Mouse (Mus musculus): Measurements from ENCODE around the gene Sez6l. TPM values are rescaled to one million over a fixed set of nuclear protein-coding genes. Genes with fewer than 3 reads are reported as not detected.

The Sez6l gene
- polyA plus RNA-seq, 1 experiment = 114 TPM

DNA sequence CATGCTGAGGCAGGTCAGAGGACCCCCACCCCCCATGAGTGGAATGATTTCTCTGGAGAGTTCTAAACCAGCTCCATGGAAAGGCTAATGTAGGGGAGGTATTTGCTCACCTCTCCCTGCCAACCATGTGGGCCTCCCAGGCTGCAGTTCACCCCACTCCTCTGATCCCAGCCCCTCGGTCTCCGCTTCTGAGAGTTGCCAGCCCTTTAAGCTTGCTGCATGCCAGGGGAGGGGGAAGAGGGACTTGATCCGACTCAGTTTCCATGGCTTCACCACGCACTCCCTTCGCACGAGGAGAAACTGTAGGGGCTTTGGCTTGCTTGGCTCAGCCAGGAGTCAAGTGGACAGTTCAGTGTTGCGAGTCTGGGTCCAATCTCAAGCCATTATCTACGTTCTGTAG is 45.9 kb downstream of the Sez6l start:
- TF ChIP-seq POLR2A (IDR thresholded peaks at IDR 0.05; ENCODE audit: borderline replicate concordance, extremely low read depth, insufficient read depth, insufficient read length, poor library complexity, severe bottlenecking) = no peak
- no peak for TF ChIP-seq CTCF (IDR thresholded peaks at IDR 0.05; ENCODE audit: borderline replicate concordance, extremely low read depth, insufficient read depth, insufficient read length)
- peak; percentile 66 for DNase-seq (ENCODE audit: low read depth)

DNA sequence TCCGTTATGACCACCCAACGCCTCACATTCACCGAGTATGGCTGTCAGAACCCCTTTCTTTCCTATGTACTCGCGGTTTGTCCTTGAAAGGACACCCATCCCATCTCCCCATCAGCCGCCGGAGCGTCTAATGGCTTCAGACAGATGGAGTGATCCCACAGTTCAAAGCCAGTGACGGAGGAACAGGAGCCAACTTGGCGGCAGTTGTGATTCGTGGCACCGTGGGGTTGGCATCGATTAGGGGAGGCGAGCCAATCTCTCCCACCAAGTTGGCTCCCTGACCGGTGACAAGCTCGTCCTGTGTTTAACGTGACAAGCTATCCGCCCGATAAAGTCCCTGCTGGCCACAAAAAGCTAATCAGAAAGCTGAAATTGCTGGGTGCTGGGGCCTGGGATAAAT is 50.0 kb downstream of the Sez6l start:
- peak; percentile 82 for DNase-seq (ENCODE audit: low read depth)
- TF ChIP-seq CTCF (IDR thresholded peaks at IDR 0.05; ENCODE audit: borderline replicate concordance, extremely low read depth, insufficient read depth, insufficient read length) = no peak
- no peak for TF ChIP-seq POLR2A (IDR thresholded peaks at IDR 0.05; ENCODE audit: borderline replicate concordance, extremely low read depth, insufficient read depth, insufficient read length, poor library complexity, severe bottlenecking)

DNA sequence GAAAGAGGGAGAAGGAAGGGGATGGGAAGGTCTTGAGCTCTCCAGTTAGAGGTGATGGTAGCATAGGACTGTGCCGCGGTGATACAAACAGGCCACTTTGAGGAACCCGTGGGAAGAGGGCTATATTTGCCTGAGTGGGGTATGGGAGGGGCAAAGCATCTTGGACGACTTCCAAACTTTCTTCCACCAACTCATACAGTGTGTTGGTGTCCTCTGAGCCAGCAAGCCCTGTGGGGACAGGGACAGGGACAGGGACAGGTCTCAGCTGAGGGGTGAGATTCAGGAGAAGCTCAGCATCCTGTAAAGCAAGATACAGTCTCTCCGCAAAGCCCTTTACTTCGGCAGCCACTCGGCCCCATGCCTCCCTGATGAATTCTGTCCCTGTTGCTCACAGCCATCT is 50.5 kb downstream of the Sez6l start:
- TF ChIP-seq POLR2A (IDR thresholded peaks at IDR 0.05; ENCODE audit: borderline replicate concordance, extremely low read depth, insufficient read depth, insufficient read length, poor library complexity, severe bottlenecking) (no peak), CTCF (IDR thresholded peaks at IDR 0.05; ENCODE audit: borderline replicate concordance, extremely low read depth, insufficient read depth, insufficient read length) (no peak)
- no peak for DNase-seq (ENCODE audit: low read depth)

DNA sequence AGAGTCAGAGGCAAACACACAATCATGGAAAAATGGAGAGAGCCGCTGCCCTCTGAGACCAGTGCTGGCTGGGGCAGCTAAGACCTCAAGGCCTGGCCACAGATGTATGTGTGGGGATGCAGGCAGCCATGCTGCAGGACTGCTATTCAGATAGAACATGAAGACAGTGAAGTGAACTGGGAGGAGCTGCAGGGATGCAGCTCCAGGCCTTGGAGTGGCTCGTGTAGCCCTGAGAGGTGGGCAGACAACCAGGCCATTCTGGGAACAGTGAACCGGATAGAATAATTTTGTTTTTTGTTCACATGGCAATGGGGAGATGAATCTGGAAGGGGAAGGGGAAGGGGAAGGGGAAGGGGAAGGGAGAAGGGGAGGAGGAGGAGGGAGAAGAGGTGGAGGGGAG is 51.0 kb downstream of the Sez6l start:
- DNase-seq (ENCODE audit: low read depth) = no peak
- TF ChIP-seq CTCF (IDR thresholded peaks at IDR 0.05; ENCODE audit: borderline replicate concordance, extremely low read depth, insufficient read depth, insufficient read length) (no peak), POLR2A (IDR thresholded peaks at IDR 0.05; ENCODE audit: borderline replicate concordance, extremely low read depth, insufficient read depth, insufficient read length, poor library complexity, severe bottlenecking) (no peak)

DNA sequence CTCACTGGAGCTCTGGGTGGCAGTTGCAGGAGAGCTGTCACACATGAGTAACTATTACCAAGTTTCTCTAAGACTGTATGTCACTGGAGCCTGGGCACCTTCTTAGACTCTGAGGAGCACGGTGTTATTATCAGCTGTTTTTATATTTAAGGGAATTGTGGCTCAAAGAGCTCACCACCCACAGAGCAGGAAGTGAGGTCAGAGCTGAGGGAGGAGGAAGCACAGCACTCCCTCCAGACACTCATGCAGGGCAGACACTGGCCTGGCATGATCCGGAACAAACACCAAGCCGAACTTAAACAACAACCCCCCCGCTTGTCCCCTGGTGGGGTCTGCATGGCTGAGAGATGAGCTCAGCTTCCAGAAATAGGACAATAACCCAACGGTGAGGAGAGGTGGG is 51.7 kb downstream of the Sez6l start:
- DNase-seq (ENCODE audit: low read depth) = no peak
- TF ChIP-seq CTCF (IDR thresholded peaks at IDR 0.05; ENCODE audit: borderline replicate concordance, extremely low read depth, insufficient read depth, insufficient read length) = no peak

DNA sequence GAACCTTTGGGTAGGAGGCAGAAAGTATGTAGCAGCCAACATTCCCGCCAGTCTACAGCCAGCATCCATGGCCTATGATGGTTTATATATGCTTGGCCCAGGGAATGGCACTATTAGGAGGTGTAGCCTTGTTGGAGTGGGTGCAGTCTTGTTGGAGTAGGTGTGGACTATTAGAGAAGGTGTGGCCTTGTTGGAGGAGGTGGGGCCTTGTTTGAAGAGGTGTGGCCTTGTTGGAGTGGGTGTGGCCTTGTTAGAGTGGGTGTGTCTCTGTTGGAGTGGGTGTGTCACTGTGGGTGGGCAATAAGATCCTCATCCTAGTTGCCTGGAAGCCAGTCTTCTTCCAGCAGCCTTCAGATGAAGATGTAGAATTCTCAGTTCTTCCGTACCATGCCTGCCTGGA is 53.2 kb downstream of the Sez6l start:
- no peak for TF ChIP-seq CTCF (IDR thresholded peaks at IDR 0.05; ENCODE audit: borderline replicate concordance, extremely low read depth, insufficient read depth, insufficient read length)
- TF ChIP-seq POLR2A (IDR thresholded peaks at IDR 0.05; ENCODE audit: borderline replicate concordance, extremely low read depth, insufficient read depth, insufficient read length, poor library complexity, severe bottlenecking) = no peak
- no peak for DNase-seq (ENCODE audit: low read depth)

DNA sequence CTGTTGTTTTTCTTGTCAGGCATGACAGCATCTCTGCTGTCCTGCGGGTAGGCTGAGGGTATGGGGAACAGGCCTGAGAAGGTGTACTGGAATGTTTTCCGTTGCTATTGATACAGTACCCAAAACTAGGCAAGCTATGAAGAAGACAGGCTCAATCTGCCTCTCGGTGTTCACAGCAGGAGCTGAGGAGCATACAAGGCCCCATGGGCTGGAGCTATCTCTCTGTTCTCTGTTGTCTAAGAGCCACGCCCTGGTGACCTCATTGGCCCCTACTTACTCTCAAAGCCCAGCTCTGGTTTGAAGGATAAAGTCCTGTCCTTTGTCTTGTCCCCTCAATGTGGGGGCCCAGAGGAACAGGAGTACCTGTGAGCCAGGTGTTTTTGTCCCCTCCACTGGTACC is 53.7 kb downstream of the Sez6l start:
- DNase-seq (ENCODE audit: low read depth) = no peak
- TF ChIP-seq POLR2A (IDR thresholded peaks at IDR 0.05; ENCODE audit: borderline replicate concordance, extremely low read depth, insufficient read depth, insufficient read length, poor library complexity, severe bottlenecking) = no peak
- TF ChIP-seq CTCF (IDR thresholded peaks at IDR 0.05; ENCODE audit: borderline replicate concordance, extremely low read depth, insufficient read depth, insufficient read length) = no peak

DNA sequence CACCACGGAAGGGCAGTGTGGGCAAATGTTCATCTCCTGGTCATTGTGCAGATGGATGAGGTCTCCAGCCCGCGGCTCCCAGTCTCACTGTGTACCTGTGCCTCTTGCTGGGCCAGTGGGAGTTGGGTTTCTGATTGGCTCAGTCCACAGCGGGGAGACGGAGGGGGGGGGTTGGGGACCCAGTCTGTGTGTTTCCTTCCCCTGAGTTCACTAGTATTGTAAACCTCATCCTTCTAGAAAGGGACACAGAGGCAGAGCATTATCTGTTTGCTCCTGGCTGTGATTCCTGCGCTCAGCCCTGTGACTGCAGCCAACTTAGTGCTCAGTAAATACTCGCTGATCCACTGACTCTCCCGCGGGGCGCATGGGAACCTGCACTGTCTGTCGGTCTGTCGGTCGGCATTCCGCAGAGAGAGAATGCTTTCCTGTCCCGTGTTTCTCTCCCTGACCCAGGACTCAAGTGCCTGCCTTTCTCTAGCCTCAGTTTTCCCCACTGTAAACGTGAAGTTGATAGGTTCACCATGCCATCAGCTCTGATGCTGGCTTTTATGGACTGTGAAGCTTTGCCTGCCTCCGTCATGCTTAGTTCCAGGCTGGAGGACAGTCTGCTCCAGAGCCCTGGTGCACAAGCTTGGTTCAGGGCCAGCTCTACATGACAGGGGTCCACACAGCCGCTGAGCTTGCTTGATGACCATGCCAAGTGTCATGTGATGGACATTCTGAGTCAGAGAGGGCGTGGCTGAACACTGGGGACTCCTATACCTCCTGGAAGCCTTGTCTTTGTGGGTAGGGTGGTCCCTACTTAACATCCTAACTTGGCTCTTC is 55.1 kb downstream of the Sez6l start:
- DNase-seq (ENCODE audit: low read depth) = no peak
- TF ChIP-seq CTCF (IDR thresholded peaks at IDR 0.05; ENCODE audit: borderline replicate concordance, extremely low read depth, insufficient read depth, insufficient read length) = no peak
- no peak for TF ChIP-seq POLR2A (IDR thresholded peaks at IDR 0.05; ENCODE audit: borderline replicate concordance, extremely low read depth, insufficient read depth, insufficient read length, poor library complexity, severe bottlenecking)

DNA sequence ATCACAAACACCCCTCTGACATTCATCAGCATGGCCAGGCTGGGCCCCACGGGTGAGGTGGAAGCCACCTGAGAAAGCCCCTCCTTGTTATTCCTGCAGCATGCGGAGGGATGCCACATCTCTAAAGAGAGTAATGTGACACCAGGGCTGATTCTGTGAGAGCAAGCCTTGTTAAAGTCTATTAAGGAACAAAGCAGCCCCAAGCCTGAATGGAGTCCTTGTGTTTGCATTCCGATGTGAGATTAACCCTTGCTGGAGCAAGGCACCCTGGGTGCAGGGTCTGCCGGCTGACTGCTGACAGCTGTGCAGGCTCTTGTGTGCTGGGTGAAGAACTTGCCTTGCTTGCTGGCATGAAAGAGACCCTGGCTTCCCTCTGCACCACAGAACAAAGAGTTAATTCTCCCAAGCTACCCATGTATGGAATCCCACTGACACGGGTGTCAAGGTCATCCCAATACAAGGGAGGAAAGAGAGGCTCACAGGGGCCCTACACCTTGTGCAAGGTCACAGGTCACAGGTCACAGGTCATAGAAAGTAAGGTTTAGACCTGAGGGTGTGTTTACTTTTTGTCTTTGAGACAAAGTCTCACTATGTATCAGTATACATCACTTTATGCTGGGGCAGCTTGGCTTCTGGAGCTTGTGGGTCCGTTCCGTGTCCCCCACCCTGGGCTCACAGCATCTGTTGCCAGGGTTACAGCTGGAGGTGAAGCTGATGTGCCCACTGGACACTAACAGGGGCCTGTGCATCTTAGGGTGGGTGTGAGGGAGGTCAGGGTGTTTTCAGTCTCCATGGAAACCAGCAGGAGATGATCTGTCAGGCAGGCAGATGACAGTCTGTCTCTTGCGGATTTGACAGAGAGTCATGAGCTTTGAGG is 55.9 kb downstream of the Sez6l start:
- DNase-seq (ENCODE audit: low read depth) = peak; percentile 91
- no peak for TF ChIP-seq CTCF (IDR thresholded peaks at IDR 0.05; ENCODE audit: borderline replicate concordance, extremely low read depth, insufficient read depth, insufficient read length)

DNA sequence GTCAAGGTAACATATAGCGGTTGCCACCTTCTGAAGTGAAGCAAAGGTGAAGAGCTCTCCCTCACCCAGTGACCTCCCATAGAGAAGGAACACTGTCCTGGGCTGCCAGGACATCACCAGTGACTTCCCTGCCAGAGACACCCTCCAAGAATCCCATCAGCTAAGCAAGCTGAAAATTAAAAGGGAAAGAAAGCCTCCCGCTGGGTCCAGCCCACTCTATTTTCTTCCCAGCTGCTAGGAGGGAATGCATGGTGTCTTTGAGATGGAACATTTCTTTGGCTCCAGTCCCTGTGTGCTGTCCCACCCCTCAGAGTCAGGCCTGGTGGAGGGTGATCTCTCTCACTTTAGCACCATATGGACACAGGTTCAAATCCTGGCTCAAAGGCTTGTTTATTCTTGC is 58.2 kb downstream of the Sez6l start:
- DNase-seq (ENCODE audit: low read depth) = no peak
- TF ChIP-seq CTCF (IDR thresholded peaks at IDR 0.05; ENCODE audit: borderline replicate concordance, extremely low read depth, insufficient read depth, insufficient read length) (no peak), POLR2A (IDR thresholded peaks at IDR 0.05; ENCODE audit: borderline replicate concordance, extremely low read depth, insufficient read depth, insufficient read length, poor library complexity, severe bottlenecking) (no peak)

DNA sequence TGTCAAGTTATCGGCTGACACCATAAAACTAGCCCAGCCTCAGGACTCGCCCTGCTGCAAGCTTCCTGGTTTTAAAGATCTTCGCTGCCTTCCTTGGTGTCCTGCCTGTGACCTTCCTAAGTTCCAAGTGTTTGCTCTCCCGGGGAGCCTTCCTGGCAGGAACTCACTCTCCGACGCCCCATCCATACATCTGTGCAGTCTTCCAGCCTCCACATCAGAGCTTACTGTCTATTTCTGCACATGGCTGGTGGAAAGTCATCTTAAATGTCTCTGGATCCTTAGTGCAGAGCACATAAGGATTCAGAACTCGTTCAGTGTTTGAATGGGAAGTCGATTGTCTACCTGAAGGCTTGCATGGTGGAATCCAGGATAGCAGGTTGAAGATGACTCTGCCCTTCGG is 59.5 kb downstream of the Sez6l start:
- TF ChIP-seq POLR2A (IDR thresholded peaks at IDR 0.05; ENCODE audit: borderline replicate concordance, extremely low read depth, insufficient read depth, insufficient read length, poor library complexity, severe bottlenecking) = no peak
- no peak for TF ChIP-seq CTCF (IDR thresholded peaks at IDR 0.05; ENCODE audit: borderline replicate concordance, extremely low read depth, insufficient read depth, insufficient read length)
- DNase-seq (ENCODE audit: low read depth) = no peak

DNA sequence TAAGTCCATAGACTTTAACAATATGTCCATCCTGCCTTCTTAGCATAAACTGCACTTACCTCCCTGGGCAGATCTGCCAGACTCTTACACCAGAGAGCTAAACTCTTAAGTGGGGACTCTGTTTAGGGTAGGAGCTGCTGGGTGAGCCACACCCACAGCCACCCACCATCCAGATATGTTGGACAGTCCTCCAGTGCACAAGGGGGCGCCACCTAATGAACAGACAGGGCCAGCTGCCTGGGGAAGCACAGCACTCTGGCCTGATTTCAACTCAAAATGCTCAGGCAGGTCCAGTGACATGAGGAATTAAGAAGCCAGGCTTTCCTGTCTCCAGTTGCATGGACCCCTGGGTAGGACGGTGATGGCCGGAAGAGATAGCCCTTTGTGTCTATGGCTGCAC is 60.5 kb downstream of the Sez6l start:
- TF ChIP-seq CTCF (IDR thresholded peaks at IDR 0.05; ENCODE audit: borderline replicate concordance, extremely low read depth, insufficient read depth, insufficient read length) (no peak), POLR2A (IDR thresholded peaks at IDR 0.05; ENCODE audit: borderline replicate concordance, extremely low read depth, insufficient read depth, insufficient read length, poor library complexity, severe bottlenecking) (no peak)
- no peak for DNase-seq (ENCODE audit: low read depth)
